Mouse (Mus musculus) ES-E14 (cell line): ENCODE measurements at regions not wholly inside any gene's neighbourhood (a gene's known extent, or its start where the extent isn't known, plus 50 kb on each side); places are given as distances from the start of the nearest gene placed in this dataset.

Source experiments
- DNase-seq: peaks from one replicate; pipeline ENCODE4 v3.0.0-alpha.2; 2013; ENCODE audit warnings: low read depth, low spot score
- H3K27ac ChIP-seq: 2 replicates; pipeline ENCODE4 v1.5.1; 2012; ENCODE audit warnings: low read depth, mild to moderate bottlenecking, low read length, moderate library complexity, mixed read lengths; ENCODE audit not compliant: poor library complexity, insufficient read depth, severe bottlenecking
- H3K36me3 ChIP-seq: 2 replicates; pipeline ENCODE4 v1.6.1; 2012; ENCODE audit warnings: mild to moderate bottlenecking, low read length, moderate library complexity, mixed read lengths; ENCODE audit not compliant: control insufficient read depth, poor library complexity, insufficient read depth, severe bottlenecking
- H3K4me1 ChIP-seq, 2 experiments: fragments of 150-350 bp in 1 of 2; sonication (generic) in 1 of 2; 2 replicates each; pipeline ENCODE4 v1.6.1; 2012; ENCODE audit warnings: low read length in 2 of 2, mild to moderate bottlenecking in 1 of 2, mixed read lengths in 1 of 2; ENCODE audit not compliant: control insufficient read depth in 2 of 2, insufficient read depth in 2 of 2, poor library complexity in 1 of 2
- H3K4me3 ChIP-seq, 2 experiments: fragments of 150-350 bp in 1 of 2; sonication (generic) in 1 of 2; 2 replicates each; pipeline ENCODE4 v1.5.1; 2012; ENCODE audit warnings: low read length in 2 of 2, low read depth in 1 of 2, mild to moderate bottlenecking in 1 of 2, mixed read lengths in 1 of 2; ENCODE audit not compliant: insufficient read depth in 1 of 2, poor library complexity in 1 of 2, severe bottlenecking in 1 of 2
- H3K9ac ChIP-seq: 2 replicates; pipeline ENCODE4 v1.6.1; 2012; ENCODE audit warnings: low read depth, mild to moderate bottlenecking, low read length, mixed read lengths; ENCODE audit not compliant: poor library complexity, insufficient read depth, severe bottlenecking
- H3K9me3 ChIP-seq: fragments of 150-350 bp; sonication (generic); 2 replicates; pipeline ENCODE4 v1.6.1; 2012; ENCODE audit warnings: low read depth, mild to moderate bottlenecking, low read length; ENCODE audit not compliant: control insufficient read depth, insufficient read depth
- CHD2 ChIP-seq: IDR thresholded peaks from 2 replicates; pipeline ENCODE4 v1.6.1; 2014; ENCODE audit warnings: mild to moderate bottlenecking, low read depth, low read length, inconsistent platforms
- HCFC1 ChIP-seq: IDR thresholded peaks from 2 replicates; pipeline ENCODE4 v1.6.1; 2012; ENCODE audit warnings: low read length, inconsistent platforms, borderline replicate concordance; ENCODE audit not compliant: insufficient read depth
- MAFK ChIP-seq: IDR thresholded peaks from 2 replicates; pipeline ENCODE4 v1.6.1; 2014; ENCODE audit warnings: mild to moderate bottlenecking, low read depth, low read length, inconsistent platforms; ENCODE audit not compliant: insufficient read depth
- ZC3H11A ChIP-seq: IDR thresholded peaks from 2 replicates; pipeline ENCODE4 v1.6.1; 2012; ENCODE audit warnings: low read depth, mild to moderate bottlenecking, inconsistent platforms, low read length, borderline replicate concordance
- ZNF384 ChIP-seq: IDR thresholded peaks from 2 replicates; pipeline ENCODE4 v1.6.1; 2012; ENCODE audit warnings: low read depth, low read length, inconsistent platforms
- in situ Hi-C, 2 experiments: fragments of 600-800 bp; cut with MboI; formaldehyde crosslinking; loops; one replicate each; pipeline ENCODE4 v1.15.1; 2025; ENCODE audit warnings: low sequenced_read_pairs in 2 of 2, inconsistent platforms in 1 of 2; ENCODE audit not compliant: unreplicated experiment in 2 of 2

DNA sequence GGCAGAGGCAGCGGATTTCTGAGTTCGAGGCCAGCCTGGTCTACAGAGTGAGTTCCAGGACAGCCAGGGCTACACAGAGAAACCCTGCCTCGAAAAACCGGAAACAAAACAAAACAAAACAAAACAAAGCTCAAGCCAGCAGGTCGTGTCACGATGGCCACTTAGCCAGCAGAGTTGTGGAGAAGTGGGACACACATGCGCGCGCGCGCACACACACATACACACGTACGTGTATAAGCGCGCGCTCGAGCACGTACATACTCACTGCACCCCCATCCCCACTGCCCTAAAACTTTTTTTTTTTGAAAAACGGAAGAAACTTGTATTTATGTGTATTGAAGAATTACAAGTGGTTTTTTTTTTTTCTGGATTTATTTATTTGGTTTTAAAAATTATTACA, 257.0 kb downstream of the Gm49356 start:
- in situ Hi-C loops, result no loop called here
- H3K36me3 ChIP-seq, result no peaks in the 10 kb centered on the region
- TF ChIP-seq ZNF384 (no peak), ZC3H11A (no peak), HCFC1 (no peak), CHD2 (no peak), MAFK (no peak)
- peaks cover 2 to 16% of the 10 kb centered on the region in 2 experiments; a peak in 3 of 4 replicates for H3K4me1 ChIP-seq
- peak overlapping the region; percentile 43; the same call in 1 of the 2 replicates for H3K9ac ChIP-seq
- no peaks in the 10 kb centered on the region for H3K9me3 ChIP-seq
- H3K4me3 ChIP-seq, result 0 out of 4 replicates have a peak overlapping the region, but pooled peaks of 1 of the 2 experiments have one; percentile 12
- no peak for DNase-seq
- no peak overlapping the region for H3K27ac ChIP-seq

DNA sequence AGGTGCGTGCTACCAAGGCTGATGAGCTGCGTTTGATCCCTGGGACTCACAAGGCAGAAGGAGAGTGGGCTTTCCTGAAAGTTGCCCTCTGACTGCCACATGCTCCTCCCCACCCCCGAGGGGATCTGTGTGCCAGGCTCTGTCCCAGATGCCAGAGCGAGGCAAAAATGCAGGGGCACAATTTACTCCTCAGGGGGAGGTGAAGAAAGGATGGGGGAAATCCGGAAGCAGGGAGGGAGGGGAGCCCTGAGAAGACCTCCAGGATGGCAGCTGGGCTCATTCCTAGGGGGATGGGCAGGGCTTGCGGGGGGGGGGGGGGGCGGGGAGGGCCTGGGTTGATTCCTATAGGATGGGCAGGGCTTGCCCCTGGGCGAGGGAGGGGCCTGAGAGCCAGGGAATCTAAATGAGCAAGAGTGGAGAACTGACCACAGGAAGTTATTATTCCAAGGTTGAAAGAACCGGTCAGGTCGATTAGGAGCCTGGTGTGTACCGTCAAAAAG, 257.5 kb downstream of the Gm49356 start:
- Histone ChIP-seq H3K9me3 (no peaks in the 10 kb centered on the region), H3K27ac (no peak overlapping the region), H3K36me3 (no peaks in the 10 kb centered on the region), H3K9ac (no peak overlapping the region), H3K4me1 (peaks cover 2 to 16% of the 10 kb centered on the region in 2 experiments; a peak in 3 of 4 replicates), H3K4me3 (no peak overlapping the region)
- no peak for DNase-seq
- in situ Hi-C loops, result no loop called here
- no peak for TF ChIP-seq ZC3H11A
- TF ChIP-seq CHD2, result no peak
- no peak for TF ChIP-seq HCFC1
- no peak for TF ChIP-seq MAFK
- no peak for TF ChIP-seq ZNF384

DNA sequence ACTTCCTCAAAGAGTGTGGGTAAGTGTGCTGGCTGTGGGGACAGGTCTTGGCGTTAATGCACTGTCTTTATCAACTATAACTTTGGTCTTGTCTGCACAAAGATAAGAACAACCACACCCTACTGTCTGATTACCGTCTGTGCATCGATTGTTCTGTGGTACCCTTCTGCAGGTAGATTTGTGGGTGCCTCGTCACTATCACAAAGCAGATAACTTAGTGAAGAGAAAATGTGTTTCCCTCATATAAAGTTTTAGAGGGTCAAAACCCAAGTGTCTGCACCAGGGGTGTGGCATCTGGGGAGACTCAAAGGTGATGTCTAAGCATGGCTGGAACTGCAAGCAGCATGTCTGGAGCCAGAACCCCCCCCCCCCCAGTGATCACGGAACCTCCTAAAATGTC, 259.4 kb downstream of the Gm49356 start:
- H3K9me3 ChIP-seq, result no peaks in the 10 kb centered on the region
- DNase-seq, result no peak
- H3K4me1 ChIP-seq, result peaks cover 2 to 22% of the 10 kb centered on the region in 2 experiments; a peak in 3 of 4 replicates
- no peak overlapping the region for H3K9ac ChIP-seq
- H3K36me3 ChIP-seq, result no peaks in the 10 kb centered on the region
- TF ChIP-seq CHD2 (no peak), ZNF384 (no peak), ZC3H11A (no peak), MAFK (no peak), HCFC1 (no peak)
- no peak overlapping the region for H3K27ac ChIP-seq
- H3K4me3 ChIP-seq, result no peak overlapping the region
- in situ Hi-C loops, result no loop called here

- no peak for DNase-seq
- no peaks in the 10 kb centered on the region for H3K36me3 ChIP-seq
- no peak overlapping the region for H3K9ac ChIP-seq
- no peaks in the 10 kb centered on the region for H3K9me3 ChIP-seq
- H3K27ac ChIP-seq, result no peak overlapping the region
- TF ChIP-seq MAFK, result no peak
- TF ChIP-seq HCFC1, result no peak
- TF ChIP-seq CHD2, result no peak
- no peak for TF ChIP-seq ZNF384
- no peak for TF ChIP-seq ZC3H11A
- peaks cover 2 to 35% of the 10 kb centered on the region in 2 experiments; a peak in 3 of 4 replicates for H3K4me1 ChIP-seq
- in situ Hi-C loops, result no loop called here
- H3K4me3 ChIP-seq, result no peak overlapping the region
These were observed 262.4 kb downstream of the Gm49356 start for GRCm38 (mm10) chr15:59151506-59151905.

DNA sequence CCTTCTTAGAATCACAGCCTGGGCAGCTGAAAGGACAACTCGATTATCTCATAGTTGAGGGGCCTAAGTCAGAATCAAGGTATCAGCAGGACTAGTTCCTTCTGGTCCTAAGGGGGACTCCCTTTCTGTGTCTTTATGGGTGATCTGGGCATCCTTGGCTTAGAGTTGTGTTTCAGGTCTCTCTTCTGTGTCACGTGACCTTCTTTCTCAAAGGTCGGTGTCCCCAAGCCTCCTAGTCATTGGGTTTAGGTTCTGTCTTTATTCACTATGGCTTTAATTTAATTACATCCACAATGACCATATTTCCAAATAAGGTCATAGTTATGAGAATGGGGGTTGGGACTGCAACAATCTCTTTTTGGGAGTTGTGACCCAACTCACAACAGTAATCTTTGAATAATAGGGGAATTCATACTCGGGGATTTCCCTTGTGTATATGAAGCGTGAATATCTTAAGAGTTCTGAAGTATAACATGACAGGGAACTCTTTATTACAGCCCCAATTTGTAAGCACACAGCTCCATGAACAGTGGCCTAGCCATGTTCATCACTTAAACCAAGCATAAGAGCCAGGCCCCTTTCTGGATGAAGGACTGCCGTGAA, 263.8 kb downstream of the Gm49356 start:
- Histone ChIP-seq H3K4me3 (no peak overlapping the region), H3K27ac (no peak overlapping the region), H3K36me3 (no peaks in the 10 kb centered on the region), H3K9me3 (no peaks in the 10 kb centered on the region), H3K9ac (no peak overlapping the region), H3K4me1 (peaks cover 0 to 27% of the 10 kb centered on the region in 2 experiments; a peak in 2 of 4 replicates)
- in situ Hi-C loops, result no loop called here
- no peak for TF ChIP-seq ZC3H11A
- no peak for TF ChIP-seq CHD2
- no peak for TF ChIP-seq HCFC1
- no peak for TF ChIP-seq MAFK
- TF ChIP-seq ZNF384, result no peak
- DNase-seq, result no peak
